Mouse (Mus musculus): ENCODE measurements around the gene Pold3.

GRCm38 (mm10) chr7:100080087-100080781 is 41.1 kb downstream of the Pold3 start:
- TF ChIP-seq CTCF (conservative IDR thresholded peaks at IDR 0.05; ENCODE audit: low read length) (no peak), NANOG (IDR thresholded peaks at IDR 0.05; ENCODE audit: borderline replicate concordance, low read length) (no peak), POU5F1 (IDR thresholded peaks at IDR 0.05; ENCODE audit: borderline replicate concordance, low read length) (no peak)
